Mouse (Mus musculus) embryonic facial prominence, embryonic 13.5 days (tissue): Measurements from ENCODE around the gene Fgg. TPM values are rescaled to one million over a fixed set of nuclear protein-coding genes. Genes with fewer than 3 reads are reported as not detected.

Source experiments
- ATAC-seq: fragments of 200-750 bp; cut with Nextera tagmentation; 2 replicates; pipeline ENCODE4 v1.8.0; 2017; ENCODE audit warnings: low read depth; ENCODE audit not compliant: insufficient number of reproducible peaks, insufficient read depth, low FRiP score, low TSS enrichment
- H3K27ac ChIP-seq: fragments of 300-500 bp; sonication (generic); 2 replicates; pipeline ENCODE4 v1.5.1; 2015; ENCODE audit warnings: moderate library complexity, mild to moderate bottlenecking, inconsistent platforms
- H3K27me3 ChIP-seq: fragments of 300-500 bp; sonication (generic); 2 replicates; pipeline ENCODE4 v1.6.1; 2015; ENCODE audit warnings: mild to moderate bottlenecking, inconsistent platforms
- H3K36me3 ChIP-seq: fragments of 300-500 bp; sonication (generic); 2 replicates; pipeline ENCODE4 v1.6.1; 2015; ENCODE audit warnings: mild to moderate bottlenecking, inconsistent platforms
- H3K4me1 ChIP-seq: fragments of 300-500 bp; sonication (generic); 2 replicates; pipeline ENCODE4 v1.6.1; 2015; ENCODE audit warnings: inconsistent platforms
- H3K4me2 ChIP-seq: fragments of 300-500 bp; sonication (generic); 2 replicates; pipeline ENCODE4 v1.6.1; 2015; ENCODE audit warnings: moderate library complexity, mild to moderate bottlenecking, inconsistent platforms
- H3K4me3 ChIP-seq: fragments of 300-500 bp; sonication (generic); 2 replicates; pipeline ENCODE4 v1.5.1; 2015; ENCODE audit warnings: mild to moderate bottlenecking, inconsistent platforms
- H3K9ac ChIP-seq: fragments of 300-500 bp; sonication (generic); 2 replicates; pipeline ENCODE4 v1.6.1; 2015; ENCODE audit warnings: mild to moderate bottlenecking, inconsistent platforms
- H3K9me3 ChIP-seq: fragments of 300-500 bp; sonication (generic); 2 replicates; pipeline ENCODE4 v1.6.1; 2016; ENCODE audit warnings: inconsistent platforms
- WGBS: fragments of 180-500 bp; shearing (Covaris S2); methylation state at CpG from one replicate; pipeline ENCODE4 v1.1.7; 2015; ENCODE audit warnings: mixed read lengths; 5-methylcytosine and 5-hydroxymethylcytosine counted together
- polyA plus RNA-seq: library from polyadenylated mRNA; unstranded; fragments of >200 nt; fragmentation: Nextera tagmentation; extraction: Ambion mirVana; gene quantifications from 2 replicates; pipeline ENCODE4 v1.2.1, GENCODE M21; 2015

Fgg gene
- polyA plus RNA-seq, 1 experiment from 2014 or later: not detected

GRCm38 (mm10) chr3:83027546-83028251 lies 20.2 kb downstream of the Fgg start:
- ATAC-seq: no peak
- H3K9ac ChIP-seq: no peak overlapping the region

GRCm38 (mm10) chr3:83030331-83030730 lies 22.8 kb downstream of the Fgg start:
- ATAC-seq: no peak
- Histone ChIP-seq H3K27me3 (no peaks in the 10 kb centered on the region; the same call in 1 of the 2 replicates), H3K9me3 (no peaks in the 10 kb centered on the region), H3K4me1 (peaks cover 3% of the 10 kb centered on the region; the same call in 1 of the 2 replicates), H3K4me2 (no peak overlapping the region), H3K36me3 (no peaks in the 10 kb centered on the region), H3K4me3 (no peak overlapping the region), H3K27ac (no peak overlapping the region), H3K9ac (no peak overlapping the region)
- 83% methylated on average over 4 of the region's 4 CpGs for WGBS

More at GRCm38 (mm10) chr3:83027546-83028251, 20.2 kb downstream of the Fgg start:
- no peak overlapping the region for H3K4me2 ChIP-seq
- 84% methylated on average over 9 of the region's 9 CpGs for WGBS
- H3K4me3 ChIP-seq: no peak overlapping the region
- H3K27me3 ChIP-seq: no peaks in the 10 kb centered on the region
- H3K9me3 ChIP-seq: no peaks in the 10 kb centered on the region
- no peak overlapping the region for H3K27ac ChIP-seq
- no peaks in the 10 kb centered on the region for H3K36me3 ChIP-seq
- no peaks in the 10 kb centered on the region for H3K4me1 ChIP-seq

- ATAC-seq: 0 out of 2 replicates have a peak, but pooled peaks have one; percentile 6
- H3K9me3 ChIP-seq: no peaks in the 10 kb centered on the region
- WGBS: 37% methylated on average over 13 of the region's 13 CpGs
- peak overlapping the region; percentile 53 for H3K4me2 ChIP-seq
- H3K36me3 ChIP-seq: no peaks in the 10 kb centered on the region
- no peak overlapping the region for H3K9ac ChIP-seq
- H3K27me3 ChIP-seq: no peaks in the 10 kb centered on the region; the same call in 1 of the 2 replicates
- H3K27ac ChIP-seq: no peak overlapping the region
- H3K4me3 ChIP-seq: peak overlapping the region; percentile 16
- peaks cover 3% of the 10 kb centered on the region; the same call in 1 of the 2 replicates for H3K4me1 ChIP-seq
These were observed 25.3 kb downstream of the Fgg start for GRCm38 (mm10) chr3:83032746-83033308.

- WGBS: 73% methylated on average over 8 of the region's 8 CpGs
- H3K9ac ChIP-seq: no peak overlapping the region
- no peaks in the 10 kb centered on the region; the same call in 1 of the 2 replicates for H3K27me3 ChIP-seq
- no peak overlapping the region for H3K27ac ChIP-seq
- H3K9me3 ChIP-seq: no peaks in the 10 kb centered on the region
- no peaks in the 10 kb centered on the region for H3K36me3 ChIP-seq
- H3K4me1 ChIP-seq: peaks cover 3% of the 10 kb centered on the region; the same call in 1 of the 2 replicates
- no peak for ATAC-seq
- no peak overlapping the region for H3K4me3 ChIP-seq
- H3K4me2 ChIP-seq: no peak overlapping the region
These were observed 26.3 kb downstream of the Fgg start for GRCm38 (mm10) chr3:83033801-83034200.

GRCm38 (mm10) chr3:83038865-83039264 lies 31.3 kb downstream of the Fgg start:
- Histone ChIP-seq H3K4me1 (no peaks in the 10 kb centered on the region), H3K27me3 (no peaks in the 10 kb centered on the region), H3K4me2 (no peak overlapping the region), H3K9me3 (no peaks in the 10 kb centered on the region), H3K27ac (no peak overlapping the region), H3K4me3 (no peak overlapping the region), H3K9ac (no peak overlapping the region), H3K36me3 (no peaks in the 10 kb centered on the region)
- WGBS: 75% methylated on average over 2 of the region's 2 CpGs
- ATAC-seq: no peak

- Histone ChIP-seq H3K9me3 (no peaks in the 10 kb centered on the region), H3K9ac (no peak overlapping the region), H3K27ac (no peak overlapping the region), H3K4me2 (no peak overlapping the region), H3K4me3 (no peak overlapping the region), H3K27me3 (no peaks in the 10 kb centered on the region), H3K36me3 (no peaks in the 10 kb centered on the region), H3K4me1 (no peaks in the 10 kb centered on the region)
- WGBS: 70% methylated on average over 4 of the region's 4 CpGs
- no peak for ATAC-seq
These were observed 32.1 kb downstream of the Fgg start for GRCm38 (mm10) chr3:83039666-83040065.

- H3K27ac ChIP-seq: no peak overlapping the region
- no peaks in the 10 kb centered on the region for H3K27me3 ChIP-seq
- no peak overlapping the region for H3K4me3 ChIP-seq
- no peak overlapping the region for H3K9ac ChIP-seq
- 89% methylated on average over 5 of the region's 5 CpGs for WGBS
- H3K4me2 ChIP-seq: no peak overlapping the region
- no peak for ATAC-seq
- no peaks in the 10 kb centered on the region for H3K36me3 ChIP-seq
- no peaks in the 10 kb centered on the region for H3K4me1 ChIP-seq
- H3K9me3 ChIP-seq: no peaks in the 10 kb centered on the region
These were observed 34.9 kb downstream of the Fgg start for GRCm38 (mm10) chr3:83042451-83042850.

GRCm38 (mm10) chr3:83046649-83047048 lies 39.1 kb downstream of the Fgg start:
- Histone ChIP-seq H3K36me3 (no peaks in the 10 kb centered on the region), H3K9ac (no peak overlapping the region), H3K27ac (no peak overlapping the region), H3K4me3 (no peak overlapping the region), H3K4me1 (no peaks in the 10 kb centered on the region), H3K9me3 (no peaks in the 10 kb centered on the region), H3K4me2 (no peak overlapping the region), H3K27me3 (no peaks in the 10 kb centered on the region)
- WGBS: 83% methylated on average over 11 of the region's 11 CpGs
- ATAC-seq: no peak

- no peaks in the 10 kb centered on the region for H3K27me3 ChIP-seq
- no peak within 1 kb of the TSS for H3K9ac ChIP-seq
- 92% methylated on average over 8 of the region's 8 CpGs for WGBS
- no peak for ATAC-seq
- H3K27ac ChIP-seq: no peak within 1 kb of the TSS
- H3K4me1 ChIP-seq: no peaks in the 10 kb centered on the region
- no peak within 1 kb of the TSS for H3K4me3 ChIP-seq
- H3K9me3 ChIP-seq: no peaks in the 10 kb centered on the region
- H3K4me2 ChIP-seq: no peak within 1 kb of the TSS
- H3K36me3 ChIP-seq: no peaks in the 10 kb centered on the region
These were observed 42.2 kb downstream of the Fgg start, which contains the start of gene Fgb for GRCm38 (mm10) chr3:83049680-83050079. TSS of gene Fgb (minus strand) at chr3:83049863.

- Histone ChIP-seq H3K36me3 (no peaks in the 10 kb centered on the region), H3K9me3 (no peaks in the 10 kb centered on the region), H3K27ac (no peak overlapping the region), H3K4me1 (no peaks in the 10 kb centered on the region), H3K4me3 (no peak overlapping the region), H3K27me3 (no peaks in the 10 kb centered on the region), H3K9ac (no peak overlapping the region), H3K4me2 (no peak overlapping the region)
- 84% methylated on average over 5 of the region's 5 CpGs for WGBS
- ATAC-seq: no peak
These were observed 43.1 kb downstream of the Fgg start for GRCm38 (mm10) chr3:83050661-83051060.

GRCm38 (mm10) chr3:83052102-83052501 lies 44.6 kb downstream of the Fgg start:
- no peaks in the 10 kb centered on the region for H3K9me3 ChIP-seq
- no peaks in the 10 kb centered on the region for H3K27me3 ChIP-seq
- H3K9ac ChIP-seq: no peak overlapping the region
- no peak overlapping the region for H3K27ac ChIP-seq
- ATAC-seq: no peak
- peaks cover 6% of the 10 kb centered on the region; the same call in 1 of the 2 replicates for H3K36me3 ChIP-seq
- no peak overlapping the region for H3K4me3 ChIP-seq
- H3K4me1 ChIP-seq: peaks cover 9% of the 10 kb centered on the region
- no peak overlapping the region for H3K4me2 ChIP-seq
- WGBS: 87% methylated on average over 5 of the region's 5 CpGs

- H3K9ac ChIP-seq: no peak overlapping the region
- WGBS: 87% methylated on average over 7 of the region's 7 CpGs
- no peaks in the 10 kb centered on the region for H3K27me3 ChIP-seq
- H3K27ac ChIP-seq: no peak overlapping the region
- no peaks in the 10 kb centered on the region for H3K9me3 ChIP-seq
- H3K36me3 ChIP-seq: peaks cover 12% of the 10 kb centered on the region; the same call in 1 of the 2 replicates
- H3K4me1 ChIP-seq: peaks cover 9% of the 10 kb centered on the region
- no peak overlapping the region for H3K4me3 ChIP-seq
- ATAC-seq: no peak
- no peak overlapping the region for H3K4me2 ChIP-seq
These were observed 45.6 kb downstream of the Fgg start for GRCm38 (mm10) chr3:83053126-83053525.
